Mouse (Mus musculus): ENCODE results near the gene Krtcap2.

The Krtcap2 gene

DNA sequence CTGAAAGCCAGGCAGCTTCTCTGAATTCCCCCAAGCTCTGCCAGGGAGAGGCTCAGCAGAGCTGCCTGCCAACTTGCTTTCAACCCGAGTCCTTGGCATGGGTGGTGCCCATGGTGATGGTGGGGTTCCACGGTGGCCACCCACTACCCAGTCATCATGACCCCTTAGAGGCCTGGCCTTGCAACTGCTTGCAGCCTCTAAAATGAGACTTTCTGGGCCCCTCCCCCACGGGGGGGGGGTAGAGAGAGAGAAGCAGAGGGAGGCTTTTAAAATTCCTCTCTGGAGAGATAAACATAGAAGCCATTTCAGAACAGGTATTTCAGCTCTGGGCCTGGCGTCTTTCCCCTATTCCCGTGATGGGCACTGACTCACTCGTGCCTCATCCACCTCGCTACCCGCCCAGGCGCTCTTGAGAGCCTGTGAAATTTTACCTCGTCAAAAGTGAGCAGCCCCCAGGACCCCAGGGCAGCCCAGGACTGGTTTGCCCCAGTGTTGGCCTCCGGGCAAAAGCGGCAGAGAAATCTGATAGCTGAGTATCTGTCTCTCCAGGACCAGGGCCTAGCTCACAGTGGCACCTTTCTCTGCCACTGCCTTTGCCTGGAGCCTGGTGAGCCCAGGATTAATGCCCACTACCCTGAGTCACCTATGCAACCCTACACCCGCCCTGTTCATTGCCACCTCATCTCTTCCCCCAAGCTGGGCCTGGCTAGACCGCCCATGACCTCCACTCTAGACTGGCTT is 31.7 kb downstream of the Krtcap2 start:
- in situ Hi-C loops (cut with MboI; ENCODE audit: unreplicated experiment in 2 of 2), result no loop called here

DNA sequence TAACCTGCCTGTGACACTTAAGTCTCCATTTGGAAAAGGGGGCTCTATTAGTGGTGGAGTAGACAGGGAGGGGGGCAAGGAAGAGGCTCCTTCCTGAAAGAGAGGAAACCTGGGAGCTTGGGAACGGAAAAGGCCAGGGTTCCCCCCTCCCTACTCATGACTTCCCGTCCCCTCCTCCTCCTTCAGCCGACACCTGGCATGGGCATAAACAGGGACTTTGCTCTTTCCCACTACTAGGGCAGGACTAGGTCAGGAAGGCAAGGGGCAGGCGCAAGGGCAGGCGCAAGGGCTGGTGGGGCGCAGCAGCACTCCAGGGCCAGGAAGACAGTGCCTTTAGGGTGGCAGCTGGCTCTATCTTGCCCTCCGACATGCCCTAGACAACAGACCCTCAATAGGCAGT is 32.3 kb downstream of the Krtcap2 start:
- in situ Hi-C loops (cut with MboI; ENCODE audit: unreplicated experiment in 2 of 2), result no loop called here

DNA sequence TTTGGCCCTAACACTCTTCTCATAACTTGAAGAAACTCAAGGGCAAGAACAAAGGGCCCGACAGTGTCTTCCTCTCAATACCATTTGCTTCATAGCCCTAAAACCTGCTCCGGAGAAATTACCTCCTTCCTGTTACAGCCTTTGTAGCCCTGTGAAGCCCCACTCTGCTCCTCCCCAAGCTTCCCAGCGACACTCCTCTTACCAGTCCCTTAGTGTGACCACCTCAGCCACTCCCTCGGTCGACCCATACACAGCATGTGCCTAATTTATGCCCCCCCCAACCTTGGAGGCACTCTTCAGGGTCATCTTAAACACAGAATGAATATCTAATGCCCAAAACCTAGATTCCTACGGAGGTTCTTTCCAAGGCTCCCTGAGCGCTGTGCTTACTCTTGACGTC is 32.9 kb downstream of the Krtcap2 start:
- in situ Hi-C loops (cut with MboI; ENCODE audit: unreplicated experiment in 2 of 2), result no loop called here

DNA sequence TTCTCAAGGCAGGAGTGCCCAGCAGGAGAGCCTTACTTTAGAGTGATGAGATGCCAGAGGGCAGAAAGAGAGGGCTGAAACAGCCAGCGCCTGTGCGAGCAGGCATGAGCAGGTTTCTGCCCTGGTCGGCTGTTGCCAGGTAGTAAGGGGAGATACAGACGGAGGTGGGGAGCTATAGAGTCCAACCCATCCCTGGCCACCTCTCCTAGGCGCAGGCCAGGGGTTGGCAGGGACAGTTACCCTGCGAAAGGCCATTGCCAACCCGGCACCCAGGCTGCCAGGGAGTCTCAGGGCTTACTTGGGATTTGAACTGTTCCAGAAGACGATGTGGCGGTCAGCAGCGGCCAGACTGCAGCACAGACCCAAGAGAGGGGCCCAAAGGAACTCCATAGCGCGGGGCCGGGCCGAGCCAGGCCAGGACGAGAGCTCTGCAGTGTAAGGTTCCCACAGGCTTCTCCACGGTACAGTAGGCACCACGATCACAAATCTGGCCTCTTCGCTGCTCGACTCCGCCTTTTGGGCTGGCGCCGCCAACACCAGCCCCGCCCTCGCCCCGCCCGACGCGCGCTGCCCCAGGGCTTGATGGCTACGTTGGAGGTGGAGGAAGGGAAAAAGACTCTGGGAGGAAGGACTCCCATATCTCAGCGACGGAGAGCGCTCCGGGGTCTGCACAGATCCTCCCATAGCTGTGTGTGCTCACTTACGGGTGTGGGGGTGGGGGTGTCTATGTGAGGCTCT is 33.6 kb downstream of the Krtcap2 start:
- in situ Hi-C loops (cut with MboI; ENCODE audit: unreplicated experiment in 2 of 2), result no loop called here

DNA sequence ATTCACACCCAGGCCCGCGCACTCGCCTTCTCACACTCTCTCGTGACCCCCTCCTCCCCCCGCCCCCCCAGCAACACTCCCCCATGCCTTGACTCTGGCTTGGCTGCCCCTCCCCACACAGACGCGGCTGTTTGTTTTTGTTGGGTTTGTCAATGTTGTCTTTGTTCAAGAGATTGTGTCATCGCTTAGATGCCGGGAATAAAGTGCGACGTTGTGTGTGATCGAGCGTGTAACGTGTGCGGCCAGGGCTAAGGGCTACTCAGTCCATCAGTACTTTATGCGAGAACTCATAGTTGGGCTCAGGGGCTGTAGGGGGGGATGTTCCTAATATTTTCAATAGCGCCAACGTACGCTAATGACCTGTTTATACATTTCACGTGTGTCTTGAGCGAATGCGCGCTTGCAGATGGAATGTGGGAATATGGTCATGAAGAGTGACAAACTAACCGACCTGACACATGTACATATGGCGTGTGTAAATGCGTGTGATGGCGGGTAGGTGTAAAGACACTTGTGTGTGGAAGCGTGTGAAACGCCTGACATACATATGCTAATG is 34.4 kb downstream of the Krtcap2 start:
- in situ Hi-C loops (cut with MboI; ENCODE audit: unreplicated experiment in 2 of 2), result loop anchor here (5.0 kb wide), 1 partner anchor 33 kb away; the partner anchor contains the start of genes Krtcap2 (in 2 of the 2) and Trim46 (in 2 of the 2)

DNA sequence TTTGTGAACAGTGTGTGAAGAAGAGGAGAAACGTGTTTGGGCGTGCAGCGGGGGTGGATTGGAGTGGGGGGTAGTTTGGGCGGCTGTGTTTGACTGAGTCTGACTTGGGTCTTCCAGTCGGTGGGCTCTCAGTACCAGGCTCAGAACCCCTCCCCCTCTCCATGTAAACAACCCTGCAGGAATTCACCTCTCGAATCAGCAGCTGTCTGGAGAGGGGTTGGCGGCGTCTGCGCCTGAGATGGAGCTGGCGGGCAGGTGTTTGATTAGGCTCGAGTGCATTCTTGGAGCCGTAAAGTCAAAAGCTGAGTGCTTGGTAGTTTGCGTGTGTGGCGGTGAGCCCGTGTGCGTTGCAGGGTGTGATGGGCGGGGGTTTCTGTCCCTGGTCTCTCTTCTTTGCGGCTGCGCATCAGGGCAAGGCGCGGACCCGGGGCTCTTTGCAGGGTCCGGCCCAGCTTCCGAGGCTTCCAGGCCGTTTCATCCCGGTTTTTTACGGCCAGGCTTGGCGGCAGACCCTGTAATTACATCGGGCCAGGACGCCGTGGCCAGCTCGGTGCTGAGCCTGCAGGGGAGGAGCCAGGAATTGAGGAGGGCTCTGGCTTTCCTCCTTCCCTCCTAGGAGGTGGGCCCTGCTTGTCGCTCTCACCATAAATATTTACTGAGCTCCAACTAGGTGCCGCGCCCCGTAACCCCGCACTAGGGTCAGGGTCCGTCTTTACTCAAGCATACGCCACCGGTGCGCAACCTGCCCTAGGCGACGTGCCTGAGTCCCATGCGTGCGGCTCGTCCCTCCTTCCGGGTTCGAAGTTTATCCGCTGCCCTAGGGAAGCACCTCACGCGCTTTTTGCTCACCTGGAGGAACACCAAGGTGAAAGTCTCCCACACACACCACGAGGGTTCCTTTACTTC is 35.1 kb downstream of the Krtcap2 start, which contains the start of gene Efna1:
Gene Efna1 (minus strand): TSS at position 537 of the 906 bp plus-strand sequence.
- in situ Hi-C loops (cut with MboI; ENCODE audit: unreplicated experiment in 2 of 2), result loop anchor here (5.0 kb wide), 1 partner anchor 34 kb away; the partner anchor contains the start of genes Krtcap2 (in 2 of the 2) and Trim46 (in 2 of the 2)

DNA sequence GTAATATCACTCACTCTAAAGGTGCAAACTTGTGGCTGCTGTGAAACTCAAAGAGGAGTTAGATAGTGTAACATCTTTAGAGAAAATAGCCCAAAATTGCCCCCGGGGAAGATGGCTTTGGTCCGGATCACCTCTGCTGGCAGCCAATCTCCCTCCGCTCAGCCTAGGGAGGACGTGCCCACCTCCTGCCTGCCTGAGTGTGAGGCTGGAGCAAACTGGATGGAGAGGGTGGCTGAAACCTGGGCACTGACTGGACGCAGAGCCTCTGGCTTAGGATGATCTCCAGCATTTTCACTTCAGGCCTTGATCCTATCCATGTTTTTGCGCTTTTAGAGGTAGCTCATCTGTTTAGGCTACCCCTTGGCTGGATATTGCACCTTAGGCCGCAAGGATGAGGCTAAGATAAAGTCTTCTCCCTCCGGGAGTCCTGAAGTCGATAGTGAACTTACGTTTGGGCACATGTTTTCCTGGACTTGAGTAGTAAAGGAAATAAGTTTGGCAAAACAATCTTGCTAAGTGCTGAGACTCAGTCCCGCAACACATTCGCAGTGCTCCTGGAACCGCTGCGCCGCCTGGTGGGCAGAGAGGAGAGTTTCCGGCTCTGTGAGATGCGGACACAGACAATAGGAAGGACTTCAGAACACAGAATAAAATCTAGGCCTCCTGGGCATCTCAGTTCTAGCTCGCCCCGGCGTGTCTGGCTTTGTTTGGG is 36.0 kb downstream of the Krtcap2 start:
- in situ Hi-C loops (cut with MboI; ENCODE audit: unreplicated experiment in 2 of 2), result loop anchor here (5.0 kb wide), 1 partner anchor 34 kb away; the partner anchor contains the start of genes Krtcap2 (in 2 of the 2) and Trim46 (in 2 of the 2)

DNA sequence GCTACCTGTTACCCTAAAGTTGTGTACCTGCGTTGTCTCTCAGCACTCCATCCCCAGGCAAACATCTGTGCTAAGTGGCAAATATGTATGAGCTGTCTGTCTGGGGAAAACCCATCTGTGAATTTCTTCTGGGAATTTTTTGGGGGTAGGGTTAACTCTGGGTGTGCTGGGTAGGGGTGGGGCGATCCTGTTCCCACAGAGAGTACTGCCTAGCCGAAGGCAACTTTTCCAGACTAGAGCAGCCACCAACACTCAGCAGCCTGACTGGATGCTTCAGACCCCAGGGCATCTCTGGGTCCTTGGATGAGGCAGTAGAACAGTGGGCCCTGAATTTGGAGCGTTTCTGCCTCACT is 36.5 kb downstream of the Krtcap2 start:
- in situ Hi-C loops (cut with MboI; ENCODE audit: unreplicated experiment in 2 of 2), result loop anchor here (5.0 kb wide), 1 partner anchor 35 kb away; the partner anchor contains the start of genes Krtcap2 (in 2 of the 2) and Trim46 (in 2 of the 2)

DNA sequence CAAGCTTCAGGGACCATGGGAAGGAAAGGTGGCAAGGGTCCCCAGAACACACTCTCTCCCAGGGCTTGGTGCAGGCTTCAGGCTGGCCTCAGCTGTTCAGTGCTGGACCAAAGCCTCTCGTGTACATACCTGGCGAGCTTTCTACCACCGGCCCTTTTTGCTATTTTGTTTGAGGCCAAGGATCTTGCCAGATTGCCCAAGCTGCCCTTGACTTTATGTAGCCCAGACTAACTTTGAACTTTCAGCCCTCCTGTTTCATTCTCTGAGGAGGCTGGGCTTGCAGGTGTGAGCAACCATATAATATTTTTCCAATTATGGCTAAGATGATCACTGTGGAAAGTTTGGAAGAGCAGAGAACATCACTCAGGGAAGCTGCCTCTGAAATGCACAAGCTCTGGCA is 38.5 kb downstream of the Krtcap2 start:
- in situ Hi-C loops (cut with MboI; ENCODE audit: unreplicated experiment in 2 of 2), result loop anchor here (5.0 kb wide), 1 partner anchor 37 kb away; the partner anchor contains the start of genes Krtcap2 (in 2 of the 2) and Trim46 (in 2 of the 2)

DNA sequence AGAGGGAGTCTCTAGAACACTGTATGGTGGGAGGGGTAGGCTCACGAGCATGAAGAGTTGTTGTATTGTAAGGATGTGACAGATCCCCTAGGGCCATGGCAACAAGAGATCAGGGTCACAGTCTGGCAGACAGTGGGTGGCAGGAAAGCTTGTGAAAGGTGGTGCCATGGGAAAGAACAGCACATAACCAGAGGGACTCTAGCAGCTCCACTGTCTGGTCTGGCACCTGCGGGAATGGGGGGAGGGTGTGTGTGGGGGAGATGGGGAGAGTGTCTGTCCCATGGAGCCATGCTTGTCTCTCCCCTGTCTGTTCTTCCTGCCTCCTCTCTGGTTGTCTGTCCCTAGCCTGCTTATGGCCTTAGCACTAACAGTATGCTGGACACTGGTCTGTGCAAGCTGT is 39.8 kb downstream of the Krtcap2 start:
- in situ Hi-C loops (cut with MboI; ENCODE audit: unreplicated experiment in 2 of 2), result no loop called here

DNA sequence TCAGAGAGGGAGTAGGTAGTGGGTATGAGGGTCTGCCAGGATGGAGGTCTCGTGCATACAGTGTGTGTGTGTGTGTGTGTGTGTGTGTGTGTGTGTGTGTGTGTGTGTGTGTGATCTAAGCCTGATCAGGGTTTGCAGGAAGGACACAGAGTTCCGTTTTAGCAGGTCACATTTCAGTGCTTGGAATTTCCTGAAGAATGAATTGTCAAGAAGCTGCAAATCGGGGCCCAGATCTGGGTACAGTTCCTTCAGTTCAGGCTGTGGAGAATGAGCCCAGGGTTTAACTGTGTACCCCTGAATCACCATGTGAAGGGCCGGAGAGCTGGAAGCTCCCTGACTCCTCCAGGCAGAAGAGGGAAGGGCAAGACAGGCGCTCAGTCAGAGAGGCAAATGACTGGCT is 41.5 kb downstream of the Krtcap2 start:
- in situ Hi-C loops (cut with MboI; ENCODE audit: unreplicated experiment in 2 of 2), result no loop called here

DNA sequence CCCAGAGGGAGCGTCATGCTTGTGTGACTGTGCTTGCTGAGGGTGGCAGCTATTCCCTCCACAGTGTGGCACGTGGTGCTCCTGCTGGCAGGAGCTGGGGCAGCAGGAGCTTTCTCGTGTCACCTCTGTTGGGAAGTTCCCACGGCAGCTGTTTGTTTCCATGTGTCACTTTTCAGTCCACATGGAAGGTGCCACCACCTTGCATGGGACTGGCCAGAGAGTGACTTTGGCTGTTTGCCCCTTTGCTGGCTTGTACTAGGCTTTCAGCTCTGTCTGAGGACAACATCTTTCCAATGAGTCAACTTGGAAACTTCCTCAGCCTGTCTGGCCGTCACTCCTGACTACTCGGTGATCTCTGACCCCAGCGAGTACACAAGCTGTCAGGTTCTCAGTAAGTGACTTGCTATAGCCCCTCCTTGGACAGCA is 42.8 kb downstream of the Krtcap2 start:
- in situ Hi-C loops (cut with MboI; ENCODE audit: unreplicated experiment in 2 of 2), result no loop called here

DNA sequence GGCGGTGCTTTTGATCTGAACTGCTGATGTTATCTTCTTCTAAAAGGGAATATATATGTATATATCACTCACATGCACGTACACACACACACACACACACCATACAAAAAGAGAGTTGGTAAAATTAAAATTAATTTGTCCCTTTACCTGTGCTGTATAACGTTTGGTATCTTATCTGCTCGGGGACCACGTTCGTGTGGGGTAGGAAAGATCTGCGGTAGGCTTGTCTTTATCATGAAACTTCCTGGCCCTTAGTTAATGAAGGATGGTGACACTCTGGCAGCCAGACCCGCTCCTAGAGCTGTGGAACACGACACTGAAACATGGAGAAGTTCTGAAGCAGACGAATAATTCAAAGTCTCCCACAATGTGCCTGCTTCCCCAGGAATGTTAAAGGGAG is 46.1 kb downstream of the Krtcap2 start:
- in situ Hi-C loops (cut with MboI; ENCODE audit: unreplicated experiment in 2 of 2), result no loop called here

DNA sequence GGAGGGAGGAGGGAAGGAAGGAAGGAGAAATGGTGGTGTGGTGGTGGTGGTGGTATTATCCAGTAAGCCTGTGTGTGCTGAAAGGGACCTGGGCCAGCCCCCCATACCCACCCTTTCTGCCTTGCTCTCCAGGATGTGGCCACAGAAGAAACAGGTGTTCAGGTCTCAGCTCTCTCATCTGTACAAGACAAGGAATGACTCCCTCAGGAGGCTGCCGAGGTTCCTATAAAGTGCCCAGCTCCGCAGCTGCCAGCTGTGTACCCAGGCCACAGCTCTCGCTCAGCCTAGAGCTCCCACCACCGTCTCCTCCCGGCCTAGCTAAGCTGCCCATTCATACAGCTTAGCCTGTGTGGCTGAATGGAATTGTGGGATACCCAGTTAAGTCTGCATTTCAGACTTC is 46.5 kb downstream of the Krtcap2 start:
- in situ Hi-C loops (cut with MboI; ENCODE audit: unreplicated experiment in 2 of 2), result no loop called here

DNA sequence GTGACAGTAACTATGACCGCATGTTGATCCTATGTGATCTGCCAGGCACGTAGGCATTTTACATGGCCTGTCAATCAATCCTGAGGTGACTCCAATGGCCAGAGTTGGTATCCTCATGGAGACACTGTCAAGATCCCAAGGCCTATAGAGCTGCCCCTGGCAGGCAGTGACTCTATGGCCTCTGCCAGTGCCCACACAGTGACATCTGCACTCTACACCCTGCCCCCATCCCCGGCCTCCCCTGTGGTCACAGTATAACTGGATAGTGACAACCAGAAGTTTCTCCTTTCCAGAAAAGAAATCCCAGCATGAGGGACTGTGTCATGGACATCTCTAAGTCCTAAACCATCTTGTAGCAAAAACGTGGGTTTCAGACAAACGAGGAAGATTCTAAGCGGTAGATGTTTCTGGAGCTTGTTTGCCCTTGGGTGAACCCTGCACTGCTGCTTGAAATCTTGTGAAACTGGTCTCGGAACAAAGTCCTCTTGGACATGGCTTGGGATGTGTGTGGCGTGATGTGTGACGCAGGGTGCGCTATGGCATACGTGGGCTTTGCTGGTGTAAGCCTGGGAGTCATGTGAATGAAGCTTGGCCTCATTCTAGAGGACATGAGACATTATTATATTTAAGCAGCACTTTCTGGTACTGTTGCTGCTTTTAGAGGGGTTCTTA is 47.6 kb downstream of the Krtcap2 start:
- in situ Hi-C loops (cut with MboI; ENCODE audit: unreplicated experiment in 2 of 2), result no loop called here

DNA sequence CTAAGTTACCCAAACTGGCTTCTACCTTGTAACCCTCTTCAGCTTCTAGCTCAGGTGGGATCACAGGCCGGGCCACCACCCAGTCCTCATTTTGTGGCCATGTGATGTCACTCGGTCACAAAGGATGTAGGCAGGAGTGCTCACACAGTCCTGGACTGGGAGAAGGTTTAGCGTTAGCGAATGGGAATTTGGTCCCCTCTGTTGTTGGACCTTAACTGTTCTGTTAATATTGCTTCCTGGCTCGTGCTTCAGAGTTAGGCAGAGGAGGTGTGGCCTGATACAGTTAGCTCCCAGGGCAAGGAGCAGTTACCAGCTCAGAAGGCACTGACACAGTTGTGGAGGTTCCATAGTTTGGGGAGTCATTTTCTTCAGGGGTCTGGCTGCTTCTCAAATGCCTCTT is 48.4 kb downstream of the Krtcap2 start:
- in situ Hi-C loops (cut with MboI; ENCODE audit: unreplicated experiment in 2 of 2), result no loop called here

DNA sequence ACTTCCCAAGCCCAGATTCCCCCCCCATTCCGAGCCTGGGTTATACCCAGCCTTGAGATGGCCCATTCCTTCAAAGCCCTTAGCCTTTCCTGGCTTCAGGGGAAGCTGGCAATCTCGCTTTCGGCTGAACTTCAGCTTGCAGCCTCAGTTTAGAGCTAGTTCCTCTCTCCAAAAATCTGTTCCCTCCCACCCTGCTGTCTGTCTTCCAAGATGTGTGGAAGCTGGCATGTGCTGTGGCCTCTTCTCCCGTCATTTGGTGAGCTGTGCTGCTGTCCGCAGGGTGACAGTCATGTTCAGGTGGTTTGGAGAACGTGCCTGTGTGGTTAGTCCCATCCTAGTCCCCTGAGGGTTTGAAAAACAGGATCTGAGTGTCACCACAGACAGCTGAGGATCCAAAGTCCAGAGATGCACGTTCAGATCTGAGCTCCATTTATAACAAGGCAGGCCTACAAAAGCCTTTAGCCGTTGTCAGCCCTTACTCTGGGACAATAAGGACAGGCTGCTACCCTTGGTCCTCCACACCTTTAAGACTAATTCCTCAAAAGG is 50.0 kb downstream of the Krtcap2 start:
- in situ Hi-C loops (cut with MboI; ENCODE audit: unreplicated experiment in 2 of 2), result no loop called here

DNA sequence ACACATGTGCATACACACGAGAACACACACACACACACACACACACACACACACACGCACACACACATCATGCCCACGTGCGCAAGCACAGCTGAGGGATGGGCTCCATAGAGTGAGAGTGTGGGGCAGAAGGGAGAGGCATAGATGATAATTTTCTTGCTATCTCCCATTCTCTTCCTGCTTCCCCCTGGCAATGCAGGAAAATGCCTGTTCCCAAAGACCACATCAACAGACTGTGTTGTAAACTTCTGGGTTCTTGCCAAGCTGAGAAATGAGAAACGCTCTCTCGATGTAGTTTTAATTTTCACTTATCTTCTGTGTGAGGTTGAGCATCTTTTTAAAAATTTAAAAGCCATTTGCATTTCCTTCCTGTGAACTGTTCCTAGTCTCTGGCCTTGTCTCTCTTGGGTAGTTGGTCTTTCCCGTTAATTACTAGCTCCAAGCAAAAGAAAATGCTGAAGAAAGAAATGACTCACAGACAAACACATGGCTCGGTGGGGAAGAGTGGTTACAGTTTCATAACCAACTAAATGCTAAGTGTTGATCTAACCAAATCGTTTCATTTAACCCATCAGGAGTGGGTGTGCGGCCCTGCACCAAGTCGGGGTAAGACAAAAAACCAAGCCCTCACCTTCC is 51.1 kb downstream of the Krtcap2 start:
- in situ Hi-C loops (cut with MboI; ENCODE audit: unreplicated experiment in 2 of 2), result no loop called here

Data from v-Abl transformed pro-B cells (cell line).